Mouse (Mus musculus) stomach, postnatal 0 days (tissue): ENCODE data around the gene Doc2g. TPM values are rescaled to one million over a fixed set of nuclear protein-coding genes. Genes with fewer than 3 reads are reported as not detected.

ENCODE experiments used
- ATAC-seq: fragments of 200-750 bp; cut with Nextera tagmentation; 2 replicates; pipeline ENCODE4 v1.8.0; 2017; ENCODE audit not compliant: low FRiP score, low TSS enrichment
- DNase-seq: peaks from one replicate; pipeline ENCODE4 v3.0.0-alpha.2; 2016; ENCODE audit warnings: low spot score
- H3K27ac ChIP-seq: fragments of 300-500 bp; sonication (generic); replicated peaks from 2 replicates; pipeline ENCODE4 v1.5.1; 2014; ENCODE audit warnings: mild to moderate bottlenecking, control low read depth
- H3K27me3 ChIP-seq: fragments of 300-500 bp; sonication (generic); 2 replicates; pipeline ENCODE4 v1.6.1; 2014; ENCODE audit warnings: low read length; ENCODE audit not compliant: control insufficient read depth, insufficient read depth
- H3K36me3 ChIP-seq: fragments of 300-500 bp; sonication (generic); 2 replicates; pipeline ENCODE4 v1.6.1; 2014; ENCODE audit warnings: low read length, mixed read lengths; ENCODE audit not compliant: control insufficient read depth, insufficient read depth
- H3K4me1 ChIP-seq: fragments of 300-500 bp; sonication (generic); replicated peaks from 2 replicates; pipeline ENCODE4 v1.6.1; 2014; ENCODE audit warnings: antibody characterized with exemption; ENCODE audit not compliant: control insufficient read depth, insufficient read depth
- H3K4me2 ChIP-seq: fragments of 300-500 bp; sonication (generic); replicated peaks from 2 replicates; pipeline ENCODE4 v1.6.1; 2014; ENCODE audit warnings: low read depth, mild to moderate bottlenecking, control low read depth, moderate library complexity
- H3K4me3 ChIP-seq: fragments of 300-500 bp; sonication (generic); 2 replicates; pipeline ENCODE4 v1.5.1; 2014; ENCODE audit warnings: low read depth, low read length, control low read depth
- H3K9ac ChIP-seq: fragments of 300-500 bp; sonication (generic); 2 replicates; pipeline ENCODE4 v1.6.1; 2014; ENCODE audit warnings: mild to moderate bottlenecking, low read length, control low read depth, mixed read lengths
- H3K9me3 ChIP-seq: fragments of 300-500 bp; sonication (generic); 2 replicates; pipeline ENCODE4 v1.6.1; 2016; ENCODE audit warnings: low read length; ENCODE audit not compliant: control insufficient read depth
- CTCF ChIP-seq: IDR thresholded peaks from 2 replicates; pipeline ENCODE4 v1.5.1; 2016; ENCODE audit warnings: antibody characterized with exemption, low read depth, mild to moderate bottlenecking, moderate library complexity
- EP300 ChIP-seq: optimal IDR thresholded peaks from 2 replicates; pipeline ENCODE3; 2016; ENCODE audit warnings: antibody characterized with exemption
- WGBS: fragments of 180-500 bp; shearing (Covaris S2); extraction: QIAGEN DNeasy Blood & Tissue Kit; methylation state at CpG from one replicate; pipeline ENCODE4 v1.1.7; 2014; 5-methylcytosine and 5-hydroxymethylcytosine counted together
- polyA plus RNA-seq: library from polyadenylated mRNA; unstranded; fragments of >200 nt; fragmentation: Nextera tagmentation; extraction: Ambion mirVana; gene quantifications from 2 replicates; pipeline ENCODE4 v1.2.1, GENCODE M21; 2015

Gene Doc2g
- polyA plus RNA-seq, 1 experiment from 2014 or later = 1.2 TPM

- 86% methylated on average over 3 of the region's 3 CpGs for WGBS
- 0 out of 2 replicates have a peak, but pooled peaks cover under 1% of the 10 kb centered on the region for H3K4me1 ChIP-seq
- TF ChIP-seq EP300 (no peak), CTCF (no peak)
These were observed 11.1 kb upstream of the Doc2g start for GRCm38 (mm10) chr19:3991966-3992365.

GRCm38 (mm10) chr19:3992416-3992815 lies 10.7 kb upstream of the Doc2g start, which contains the start of gene Tbx10:
TSS of gene Tbx10 (plus strand) at chr19:3992752.
- WGBS = 51% methylated on average over 5 of the region's 5 CpGs
- H3K4me2 ChIP-seq = no peak within 1 kb of the TSS
- TF ChIP-seq CTCF (no peak), EP300 (no peak)

More at GRCm38 (mm10) chr19:3991966-3992365, 11.1 kb upstream of the Doc2g start:
- Histone ChIP-seq H3K9me3 (no peaks in the 10 kb centered on the region), H3K27me3 (no peaks in the 10 kb centered on the region), H3K27ac (no peak overlapping the region), H3K4me2 (no peak overlapping the region), H3K4me3 (no peak overlapping the region), H3K9ac (no peak overlapping the region), H3K36me3 (no peaks in the 10 kb centered on the region)
- ATAC-seq (no peak), DNase-seq (no peak)

GRCm38 (mm10) chr19:3994932-3995331 lies 8.2 kb upstream of the Doc2g start:
- Histone ChIP-seq H3K36me3 (no peaks in the 10 kb centered on the region), H3K4me3 (no peak overlapping the region), H3K4me2 (no peak overlapping the region), H3K27me3 (no peaks in the 10 kb centered on the region), H3K9me3 (no peaks in the 10 kb centered on the region), H3K4me1 (no peaks in the 10 kb centered on the region; the same call in 1 of the 2 replicates), H3K27ac (no peak overlapping the region), H3K9ac (no peak overlapping the region)
- ATAC-seq (no peak), DNase-seq (no peak)
- WGBS = 62% methylated on average over 6 of the region's 6 CpGs
- TF ChIP-seq EP300 (no peak), CTCF (no peak)

More at GRCm38 (mm10) chr19:3992416-3992815, 10.7 kb upstream of the Doc2g start, which contains the start of gene Tbx10:
- H3K36me3 ChIP-seq = no peaks in the 10 kb centered on the region
- no peaks in the 10 kb centered on the region for H3K9me3 ChIP-seq
- ATAC-seq (no peak), DNase-seq (no peak)
- no peak within 1 kb of the TSS for H3K9ac ChIP-seq
- no peaks in the 10 kb centered on the region for H3K27me3 ChIP-seq
- no peaks in the 10 kb centered on the region for H3K4me1 ChIP-seq
- no peak within 1 kb of the TSS for H3K27ac ChIP-seq
- no peak within 1 kb of the TSS for H3K4me3 ChIP-seq

- DNase-seq (no peak), ATAC-seq (no peak)
- no peak overlapping the region for H3K9ac ChIP-seq
- H3K27me3 ChIP-seq = no peaks in the 10 kb centered on the region
- no peak overlapping the region for H3K4me3 ChIP-seq
- no peaks in the 10 kb centered on the region; the same call in 1 of the 2 replicates for H3K4me1 ChIP-seq
- no peaks in the 10 kb centered on the region for H3K9me3 ChIP-seq
- no peaks in the 10 kb centered on the region for H3K36me3 ChIP-seq
- TF ChIP-seq CTCF (no peak), EP300 (no peak)
- WGBS = 69% methylated on average over 3 of the region's 3 CpGs
- no peak overlapping the region for H3K4me2 ChIP-seq
- no peak overlapping the region for H3K27ac ChIP-seq
These were observed 7.6 kb upstream of the Doc2g start for GRCm38 (mm10) chr19:3995505-3995904.

GRCm38 (mm10) chr19:3996106-3996505 lies 7.0 kb upstream of the Doc2g start:
- Histone ChIP-seq H3K9ac (no peak overlapping the region), H3K27ac (no peak overlapping the region), H3K9me3 (no peaks in the 10 kb centered on the region), H3K4me1 (peaks cover 1% of the 10 kb centered on the region; the same call in 1 of the 2 replicates), H3K4me2 (no peak overlapping the region), H3K27me3 (no peaks in the 10 kb centered on the region), H3K36me3 (no peaks in the 10 kb centered on the region), H3K4me3 (no peak overlapping the region)
- no peak for ATAC-seq
- 65% methylated on average over 7 of the region's 7 CpGs for WGBS
- TF ChIP-seq CTCF (no peak), EP300 (no peak)
- no peak for DNase-seq

GRCm38 (mm10) chr19:3996747-3997146 lies 6.4 kb upstream of the Doc2g start:
- peaks cover 3% of the 10 kb centered on the region; the same call in 1 of the 2 replicates for H3K4me1 ChIP-seq
- H3K27ac ChIP-seq = no peak overlapping the region
- H3K4me2 ChIP-seq = no peak overlapping the region
- H3K36me3 ChIP-seq = no peaks in the 10 kb centered on the region
- H3K27me3 ChIP-seq = no peaks in the 10 kb centered on the region
- no peak for ATAC-seq
- no peak overlapping the region for H3K9ac ChIP-seq
- no peaks in the 10 kb centered on the region for H3K9me3 ChIP-seq
- no peak for TF ChIP-seq CTCF
- DNase-seq = no peak
- 77% methylated on average over 8 of the region's 8 CpGs for WGBS
- H3K4me3 ChIP-seq = no peak overlapping the region
